Mouse (Mus musculus): Measurements from ENCODE around the gene Dpp6.

Dpp6 gene

DNA sequence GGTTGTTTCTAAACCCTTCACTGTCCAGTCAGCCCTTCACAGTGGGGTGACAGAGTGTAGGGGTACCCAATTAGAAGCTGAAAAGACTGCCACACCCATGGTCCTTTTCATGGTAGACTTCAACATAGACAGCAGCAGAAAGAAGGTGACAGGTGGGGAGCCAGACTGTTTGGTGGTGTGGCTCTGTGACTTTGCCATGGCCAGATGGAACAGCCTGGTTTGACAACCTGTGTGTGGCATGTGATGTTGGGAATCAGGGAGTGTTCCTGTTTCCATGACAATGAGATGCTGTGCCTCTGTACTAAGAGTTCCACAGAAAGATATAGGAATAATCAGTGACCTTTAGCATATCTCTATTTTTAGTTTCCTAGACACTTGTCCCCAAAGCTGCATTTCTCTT is 386.1 kb downstream of the Dpp6 start:
- DNase-seq (ENCODE audit: low spot score) = peak; percentile 49

DNA sequence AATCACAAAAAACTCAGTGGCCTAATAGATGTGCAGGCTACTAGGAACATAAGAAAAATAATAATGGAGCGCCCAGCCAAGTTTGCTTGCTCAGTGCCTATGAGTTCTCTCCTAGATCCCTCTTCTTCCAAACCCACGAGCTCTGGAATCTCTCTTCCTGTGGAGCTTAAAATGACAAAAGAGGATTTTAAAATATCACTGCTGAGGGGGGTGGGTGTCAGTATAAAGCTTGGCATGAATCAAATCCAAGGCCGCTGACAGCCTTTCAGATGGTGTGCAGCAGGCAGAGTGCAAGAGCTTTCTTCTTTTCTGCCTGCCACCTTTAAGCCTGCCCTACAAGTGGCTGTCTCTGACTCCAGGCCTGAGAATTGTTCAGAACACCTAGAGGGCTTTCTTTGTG is 387.7 kb downstream of the Dpp6 start:
- no peak for DNase-seq (ENCODE audit: low spot score)

DNA sequence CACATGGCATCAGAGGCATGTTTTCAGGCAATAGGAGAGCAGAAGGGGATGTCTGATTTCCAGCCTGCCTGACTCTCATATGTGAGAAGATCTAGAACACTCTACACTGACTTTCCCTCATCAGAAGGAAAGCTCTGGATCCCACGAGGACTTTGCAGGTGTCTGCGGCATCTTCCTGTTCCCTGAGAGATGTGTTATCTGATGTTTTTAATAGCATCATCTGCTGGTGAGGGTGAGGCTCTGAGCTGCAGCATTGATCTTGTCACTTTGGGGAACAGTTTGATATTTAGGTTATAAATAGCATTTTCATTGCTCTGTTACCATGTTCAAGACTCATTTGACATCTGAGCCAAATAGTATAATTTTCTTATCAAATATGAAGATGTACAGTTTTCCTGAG is 388.8 kb downstream of the Dpp6 start:
- no peak for DNase-seq (ENCODE audit: low spot score)

DNA sequence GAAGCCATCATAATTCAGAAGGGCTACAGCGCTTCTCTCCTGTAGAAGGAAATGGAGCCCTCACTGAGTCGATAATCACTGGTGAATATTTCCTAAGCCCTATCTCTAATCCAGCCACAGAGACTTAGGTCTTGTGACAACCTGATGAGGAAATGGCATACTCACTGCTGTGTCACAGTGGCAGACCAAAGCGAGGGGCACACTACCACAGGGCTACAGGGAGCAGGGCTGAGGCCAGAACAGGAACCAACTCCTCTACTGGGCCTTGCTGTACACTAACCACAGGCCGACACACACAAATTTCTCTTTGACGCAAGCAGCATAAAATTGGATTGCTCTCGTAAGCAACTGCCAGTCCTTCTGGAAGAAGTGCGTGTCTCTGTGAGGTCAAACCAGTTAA is 389.2 kb downstream of the Dpp6 start:
- no peak for DNase-seq (ENCODE audit: low spot score)

DNA sequence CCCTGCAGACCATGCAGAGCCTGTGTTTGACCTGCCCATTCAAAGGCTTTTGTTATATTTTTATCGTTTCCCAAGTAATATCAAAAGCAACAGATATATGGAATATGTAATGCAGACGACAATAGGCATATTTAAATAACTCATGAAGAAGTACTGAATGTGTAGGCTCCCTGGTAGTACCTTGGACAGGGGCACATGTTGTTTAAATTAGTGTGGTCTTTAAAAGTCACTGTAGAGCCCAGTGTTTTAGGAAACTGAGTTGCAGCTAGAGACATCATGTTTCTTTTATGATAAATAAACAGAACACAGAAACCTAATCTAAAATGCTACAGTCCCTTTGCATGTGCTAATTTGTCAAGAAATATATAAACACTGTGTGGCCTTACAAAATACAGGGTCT is 403.1 kb downstream of the Dpp6 start:
- DNase-seq (ENCODE audit: low spot score) = no peak

DNA sequence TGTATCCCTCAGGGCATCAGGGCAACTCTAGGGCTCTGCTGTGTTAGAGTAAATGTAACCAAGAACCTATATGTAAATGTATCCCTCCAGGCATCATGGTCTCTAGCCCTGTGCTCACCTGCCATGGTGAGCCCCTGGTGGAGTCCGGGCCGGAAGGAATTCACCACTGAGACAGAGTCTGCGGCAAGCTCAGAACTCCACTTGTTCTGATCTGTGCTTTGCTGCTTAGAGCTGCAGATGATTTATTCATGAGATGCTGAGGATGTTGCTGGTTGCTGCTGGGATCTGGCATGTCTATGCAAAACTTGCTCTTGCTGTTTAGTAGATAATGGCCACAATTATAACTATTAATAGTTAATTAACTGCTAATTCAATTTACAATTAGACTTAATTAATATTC is 425.1 kb downstream of the Dpp6 start:
- no peak for DNase-seq (ENCODE audit: low spot score)

DNA sequence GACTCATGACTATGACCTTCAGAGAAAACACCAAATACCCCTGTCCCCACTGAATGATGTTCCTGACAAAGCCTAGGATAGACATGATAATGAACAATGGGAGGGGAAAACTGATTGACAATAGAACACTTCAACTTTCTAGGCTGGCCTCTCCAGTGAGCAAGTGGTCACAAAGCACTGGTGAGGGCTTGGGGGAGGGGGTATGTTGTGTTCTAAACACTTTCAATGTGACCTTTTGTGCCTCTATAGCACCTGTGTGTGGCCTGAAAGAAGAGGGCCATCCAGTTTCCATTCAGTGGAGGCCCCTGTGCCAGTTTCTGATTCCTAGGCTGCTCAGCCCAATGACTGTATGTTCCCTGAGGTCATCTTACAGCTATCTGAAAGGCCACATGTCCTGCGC is 426.2 kb downstream of the Dpp6 start:
- no peak for DNase-seq (ENCODE audit: low spot score)

DNA sequence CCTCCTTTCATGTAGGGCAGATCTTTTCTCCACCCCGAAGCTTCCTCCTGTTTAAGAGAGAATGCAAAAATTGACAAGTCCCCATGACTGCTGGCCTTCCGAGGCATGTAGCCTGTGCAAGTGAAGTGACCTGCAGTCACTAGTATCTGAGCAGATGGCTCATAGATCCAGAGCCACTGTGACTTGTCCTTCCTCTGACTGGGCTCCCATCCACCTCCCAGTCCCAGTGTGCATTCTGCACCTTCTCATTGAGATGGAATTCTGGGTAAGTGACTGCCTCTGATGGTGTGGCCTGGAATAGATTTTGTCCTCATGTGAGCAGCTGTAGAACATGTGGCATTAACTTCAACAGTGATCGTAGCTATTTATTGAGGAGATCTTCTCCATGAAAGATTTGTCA is 430.8 kb downstream of the Dpp6 start:
- DNase-seq (ENCODE audit: low spot score) = no peak

DNA sequence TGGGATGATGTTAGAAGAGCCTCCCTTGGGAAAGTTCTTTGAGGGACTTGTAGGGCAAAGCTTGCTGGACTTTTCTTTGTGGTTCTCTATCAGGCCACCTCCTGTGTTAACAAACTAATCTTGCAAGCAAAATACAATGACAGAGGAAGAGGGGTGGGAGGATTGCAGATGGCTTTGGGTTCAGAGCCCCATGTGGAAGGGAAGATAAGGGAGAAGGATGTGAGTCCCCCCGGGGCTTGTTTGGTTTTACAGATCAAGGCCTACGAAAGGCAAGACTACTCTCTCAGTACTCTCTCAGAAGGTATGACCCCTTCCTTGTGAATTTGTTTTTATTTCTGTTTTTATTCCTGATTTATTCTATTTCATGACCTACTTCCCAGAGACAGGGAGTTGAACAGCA is 431.7 kb downstream of the Dpp6 start:
- no peak for DNase-seq (ENCODE audit: low spot score)

DNA sequence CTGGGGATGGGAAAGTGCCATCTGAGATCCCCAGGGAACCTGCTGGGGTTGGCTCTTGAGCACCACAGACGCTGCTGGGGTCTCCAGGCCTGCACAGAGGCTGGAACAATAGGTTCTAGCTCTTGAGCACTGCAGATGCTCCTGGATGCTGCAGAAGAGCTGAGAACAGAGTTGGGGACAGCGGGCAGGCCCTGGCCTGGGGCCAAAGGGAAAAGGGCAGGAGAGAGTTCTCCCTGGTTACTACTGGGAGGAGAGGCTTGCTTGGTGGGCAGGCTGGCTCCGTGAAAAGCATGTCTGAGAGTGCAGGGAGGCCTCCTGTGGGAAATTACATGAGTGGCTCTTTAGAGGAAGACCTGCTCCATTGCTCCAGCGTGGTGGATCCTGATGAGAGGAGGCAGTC is 432.9 kb downstream of the Dpp6 start:
- DNase-seq (ENCODE audit: low spot score) = no peak

DNA sequence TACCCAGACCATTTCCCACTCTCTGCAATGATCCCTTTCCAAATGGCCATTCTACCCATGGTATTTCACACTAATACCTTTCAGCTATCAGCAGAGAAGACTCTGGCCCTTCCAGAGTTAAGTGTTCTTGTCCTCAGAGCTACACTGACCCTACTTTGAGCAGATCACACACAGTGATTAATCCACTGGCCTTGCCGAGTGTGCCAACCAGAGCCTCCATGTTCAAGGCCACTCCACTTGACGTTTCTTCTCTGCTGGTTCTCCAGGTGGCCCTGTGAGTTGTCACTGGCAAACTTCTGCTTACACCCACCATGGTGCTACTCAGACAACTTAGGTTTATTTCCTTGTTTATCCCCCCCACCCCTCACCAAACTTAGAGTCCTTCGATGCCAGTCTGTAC is 433.9 kb downstream of the Dpp6 start:
- DNase-seq (ENCODE audit: low spot score) = no peak

DNA sequence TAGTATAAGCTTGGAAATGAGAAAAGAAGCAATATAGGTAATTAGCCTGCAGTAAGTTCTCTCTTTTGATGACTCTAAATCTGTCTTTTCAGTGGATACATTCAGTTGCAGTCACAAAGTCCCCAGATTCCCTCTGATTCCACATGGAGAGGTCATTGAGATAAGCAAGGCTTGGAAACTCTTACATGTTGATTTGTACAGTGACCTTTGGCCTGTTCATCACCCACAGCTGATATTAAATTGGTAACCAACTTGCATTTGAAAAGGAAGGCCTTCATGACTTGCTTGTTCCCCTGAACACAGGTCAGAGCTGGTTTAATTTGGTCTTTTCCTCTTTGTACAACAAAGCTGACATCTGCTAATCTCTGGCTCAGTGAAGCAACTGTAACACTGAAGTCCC is 434.4 kb downstream of the Dpp6 start:
- no peak for DNase-seq (ENCODE audit: low spot score)

DNA sequence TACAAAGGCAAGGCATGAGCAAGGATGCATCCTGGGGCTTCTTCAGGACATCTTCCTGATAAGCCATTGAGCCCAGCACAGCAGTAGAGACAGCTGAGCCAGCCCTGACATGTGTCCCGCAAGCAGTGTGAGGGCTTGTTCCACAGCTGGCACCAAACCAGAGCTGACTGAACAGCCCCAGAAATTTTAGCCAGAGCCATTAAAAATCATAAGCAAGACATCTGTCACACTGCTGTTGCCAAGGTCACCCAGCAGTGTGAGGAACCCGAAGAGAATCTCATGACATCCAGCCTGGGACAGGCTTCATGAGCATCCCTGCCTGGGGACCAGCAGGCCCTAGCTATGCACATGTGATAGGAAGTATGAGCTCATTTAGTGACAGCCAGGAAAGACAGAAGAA is 438.2 kb downstream of the Dpp6 start:
- no peak for DNase-seq (ENCODE audit: low spot score)

DNA sequence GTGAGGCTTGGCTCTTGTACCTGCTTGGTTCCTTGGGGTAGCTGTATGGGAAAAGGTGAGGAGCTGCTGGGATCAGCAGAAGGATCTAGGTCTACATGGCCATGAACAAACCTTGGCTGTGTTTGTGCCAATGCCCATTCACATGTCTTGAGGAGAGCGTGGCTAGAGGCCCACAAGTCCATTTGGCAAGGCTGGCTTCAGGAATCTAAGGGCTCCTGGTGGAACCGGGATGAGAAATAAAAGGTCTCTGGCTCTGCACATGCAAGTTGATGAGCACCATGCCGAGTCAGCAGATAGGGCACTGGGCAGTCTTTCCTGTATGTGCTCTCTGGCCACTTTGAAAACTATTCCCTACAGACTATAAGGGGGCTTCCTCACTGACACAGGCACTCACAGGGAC is 441.6 kb downstream of the Dpp6 start:
- DNase-seq (ENCODE audit: low spot score) = no peak

DNA sequence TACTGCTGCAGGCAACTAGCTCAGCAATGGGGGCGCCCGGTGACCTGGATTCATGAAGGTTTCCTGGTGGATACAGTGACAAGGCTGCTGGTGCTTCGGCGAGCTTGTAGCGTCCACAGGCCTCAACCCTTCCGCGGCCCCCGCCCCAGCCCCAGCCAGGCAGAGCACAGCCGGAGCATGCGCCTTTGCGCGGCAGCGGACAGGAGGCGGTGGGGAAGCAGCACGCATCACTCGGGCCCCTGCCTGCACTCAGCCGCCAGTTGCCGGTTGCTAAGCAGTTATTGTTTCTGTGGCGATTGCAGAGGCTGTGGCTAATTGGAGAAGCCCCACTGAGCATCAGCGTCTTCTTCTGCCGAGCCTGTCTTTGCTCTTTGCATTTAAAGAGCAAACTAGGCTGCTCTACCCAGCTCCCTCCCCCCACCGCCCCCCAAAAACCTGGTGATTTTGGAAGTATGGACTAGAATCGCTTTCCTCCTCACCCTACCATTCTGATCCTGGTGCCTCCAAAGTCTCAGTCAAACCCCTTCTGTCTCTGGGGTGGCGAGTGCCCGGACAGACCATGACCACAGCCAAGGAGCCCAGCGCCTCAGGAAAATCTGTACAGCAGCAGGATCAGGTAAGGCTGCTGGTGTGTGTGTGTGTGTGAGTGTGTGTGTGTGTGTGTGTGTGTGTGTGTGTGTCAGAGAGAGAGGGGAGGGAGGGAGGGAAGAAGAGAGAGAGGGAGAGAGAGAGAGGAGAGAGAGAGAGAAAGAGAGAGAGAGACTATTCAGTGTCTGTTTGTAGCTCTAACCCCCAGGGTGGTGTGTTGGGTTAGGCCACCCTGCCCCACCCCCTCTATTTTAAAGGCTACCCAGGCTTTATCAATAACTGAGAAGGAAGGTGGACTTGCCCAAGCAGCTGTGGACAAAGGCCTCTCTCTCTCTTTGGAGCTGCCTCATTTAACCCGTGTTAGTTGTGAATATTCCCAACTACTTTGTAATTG is 445.0 kb downstream of the Dpp6 start:
- no peak for DNase-seq (ENCODE audit: low spot score)

DNA sequence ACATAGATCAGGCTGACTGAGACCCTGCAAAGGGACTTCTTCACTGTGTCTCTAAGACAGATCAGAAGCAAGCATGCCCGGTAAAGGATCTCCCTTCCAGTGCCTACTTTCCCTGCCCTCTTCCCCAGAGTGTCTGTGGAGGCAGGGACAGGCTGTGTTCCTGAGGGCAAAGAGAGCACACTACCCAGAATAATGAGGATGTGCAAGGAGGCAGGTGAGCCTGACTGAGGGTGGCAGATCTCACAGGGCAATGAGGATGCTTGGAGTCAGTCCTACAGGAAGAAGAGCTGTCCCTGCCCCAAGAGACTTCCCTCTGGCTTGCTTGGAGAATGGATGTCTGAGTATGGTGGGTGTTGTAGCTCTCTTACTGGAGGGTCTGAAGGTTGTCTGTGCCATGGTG is 445.7 kb downstream of the Dpp6 start:
- DNase-seq (ENCODE audit: low spot score) = no peak

DNA sequence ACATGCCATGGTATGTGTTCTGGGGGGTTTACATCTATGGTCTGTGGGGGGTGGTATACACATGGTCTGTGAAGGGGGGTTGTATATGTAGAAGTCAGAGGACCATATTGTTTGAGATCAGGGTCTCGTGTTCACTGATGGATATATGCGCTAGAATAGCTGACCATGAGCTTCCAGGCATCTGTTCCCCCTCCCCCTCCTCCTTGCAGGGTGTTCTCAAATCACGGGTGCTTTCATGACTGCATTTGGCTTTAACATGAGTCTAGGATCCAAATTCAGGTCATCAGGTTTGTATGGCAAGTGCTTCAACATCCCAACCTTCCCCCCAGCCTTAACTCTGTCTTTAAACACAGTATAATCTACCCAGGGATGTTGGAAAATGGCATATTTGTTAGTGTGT is 448.3 kb downstream of the Dpp6 start:
- DNase-seq (ENCODE audit: low spot score) = no peak

DNA sequence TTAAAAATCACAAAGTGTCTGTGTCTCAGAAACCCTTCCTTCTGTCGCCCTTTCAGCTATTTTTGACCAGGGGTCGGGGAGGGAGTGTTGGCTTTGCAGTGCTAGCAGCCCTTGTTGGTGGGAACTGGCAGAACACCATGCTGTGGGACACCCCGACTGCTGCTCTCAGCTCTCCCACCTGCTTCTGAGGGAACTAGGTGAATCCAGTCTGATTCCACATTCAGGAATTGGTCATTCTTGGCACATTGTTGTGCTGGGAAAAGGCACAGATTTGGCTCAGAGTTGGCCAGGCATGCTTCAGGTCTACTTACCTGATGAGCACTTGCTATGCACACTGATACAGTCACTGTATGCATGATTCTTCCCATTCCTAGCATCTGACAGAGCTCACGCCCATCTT is 454.3 kb downstream of the Dpp6 start:
- DNase-seq (ENCODE audit: low spot score) = no peak

DNA sequence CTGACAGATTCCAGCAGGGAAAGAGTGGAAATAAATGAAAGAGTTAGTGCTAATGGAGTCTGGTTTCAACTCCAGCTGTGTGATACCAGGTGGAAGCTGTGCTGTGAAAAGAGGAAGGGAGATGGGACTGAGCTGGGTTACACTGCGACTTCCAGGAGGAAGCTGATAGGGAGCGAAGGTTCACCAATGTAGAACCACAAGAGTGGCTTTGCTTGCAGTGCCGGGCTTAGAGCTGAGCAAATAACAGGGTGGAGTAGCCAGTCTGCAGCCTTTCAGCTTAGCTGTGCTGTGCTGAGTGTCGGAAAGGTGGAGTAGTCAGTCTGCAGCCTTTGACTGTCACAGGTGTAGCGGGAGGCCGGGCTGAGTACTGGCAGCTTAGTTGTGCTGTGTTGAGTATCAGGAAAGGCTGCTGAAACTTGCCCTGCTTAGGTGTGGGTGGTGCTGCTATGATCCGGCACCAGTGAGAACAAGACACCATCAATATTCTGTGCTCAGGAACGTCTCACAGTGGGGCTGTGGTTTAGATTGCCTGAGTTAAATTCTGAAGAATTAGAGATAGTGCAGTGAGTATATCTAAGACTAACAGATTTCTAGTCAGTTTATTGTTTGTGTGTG is 457.9 kb downstream of the Dpp6 start:
- DNase-seq (ENCODE audit: low spot score) = no peak

DNA sequence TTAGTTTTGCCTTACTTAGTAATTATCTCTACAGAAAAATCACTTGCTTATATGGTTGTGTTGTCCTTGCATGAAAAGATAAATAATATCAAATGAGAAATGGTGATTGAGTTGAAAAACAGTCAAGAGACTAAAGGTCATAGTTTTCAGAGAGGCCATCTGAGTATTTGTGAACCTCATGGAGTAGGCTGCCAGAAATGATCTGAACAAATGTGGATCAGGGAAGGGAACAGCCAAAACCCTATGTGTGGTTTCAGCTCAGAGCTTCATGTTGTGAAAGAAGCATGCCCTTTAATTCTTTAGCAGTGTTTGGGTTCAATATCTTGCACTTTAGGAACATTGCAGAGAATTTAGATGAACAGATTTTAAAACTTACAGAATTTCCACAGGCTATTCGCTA is 458.9 kb downstream of the Dpp6 start:
- DNase-seq (ENCODE audit: low spot score) = no peak

DNA sequence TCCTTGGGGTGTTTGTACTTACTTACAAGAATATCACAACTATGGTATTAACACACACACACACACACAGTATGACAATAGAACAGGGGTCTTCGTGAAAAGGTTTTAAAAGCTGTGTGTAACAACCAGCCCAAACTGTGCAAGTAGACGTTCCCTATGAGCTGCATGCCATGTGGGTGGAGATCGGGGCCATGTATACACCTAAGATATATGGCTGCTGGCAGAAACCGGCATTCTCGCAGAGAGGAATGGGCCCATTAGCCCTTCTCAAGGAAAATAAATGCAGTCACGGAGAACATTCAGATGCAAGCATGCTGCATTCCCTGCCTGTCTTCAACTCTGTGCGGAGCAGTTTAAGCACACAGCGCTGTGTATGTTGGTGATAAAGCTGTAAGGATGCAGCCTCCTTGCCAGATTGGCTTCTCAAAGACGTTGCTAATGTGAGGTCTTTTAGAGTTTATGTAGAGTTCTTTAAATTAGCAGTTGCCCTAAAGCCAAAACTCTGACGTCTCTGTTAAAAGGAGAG is 461.2 kb downstream of the Dpp6 start:
- no peak for DNase-seq (ENCODE audit: low spot score)

DNA sequence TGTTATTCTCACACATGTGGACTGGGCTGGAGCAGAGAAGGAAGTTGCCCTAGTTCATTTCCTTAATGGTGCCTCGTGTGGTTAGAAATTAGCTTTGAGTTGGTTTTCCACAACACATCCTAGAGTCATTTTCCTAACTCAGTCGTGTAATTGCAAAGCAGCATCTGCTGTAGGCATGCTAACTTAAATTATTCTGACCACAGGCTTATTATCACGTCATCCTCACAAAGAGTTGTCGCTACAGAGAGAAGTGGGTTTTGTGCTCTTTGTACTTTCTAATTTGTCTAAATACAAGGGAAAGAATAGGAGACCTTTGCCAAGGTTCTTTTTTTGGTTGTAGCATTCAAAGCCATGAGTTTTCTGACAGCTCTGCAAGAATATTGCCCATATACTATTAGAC is 469.9 kb downstream of the Dpp6 start:
- no peak for DNase-seq (ENCODE audit: low spot score)

DNA sequence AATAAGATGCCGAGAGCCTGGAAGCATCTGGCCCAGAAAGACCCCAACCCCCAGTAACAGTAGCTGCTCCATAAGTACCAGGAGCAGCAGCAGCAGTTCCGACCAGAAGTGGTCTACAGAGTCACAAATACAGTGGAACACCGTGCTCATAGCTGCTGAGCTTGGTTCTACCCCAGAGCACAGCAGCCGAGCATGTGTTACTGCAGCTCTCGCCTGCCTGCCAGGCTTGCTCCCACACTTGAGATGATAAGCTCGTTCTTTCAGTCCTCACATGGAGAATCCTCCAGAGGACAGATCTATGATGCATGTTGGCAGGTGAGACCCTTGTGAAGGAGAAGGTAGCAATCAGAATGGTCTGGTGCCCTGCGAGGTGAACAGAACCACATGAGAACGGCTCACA is 474.4 kb downstream of the Dpp6 start:
- no peak for DNase-seq (ENCODE audit: low spot score)

DNA sequence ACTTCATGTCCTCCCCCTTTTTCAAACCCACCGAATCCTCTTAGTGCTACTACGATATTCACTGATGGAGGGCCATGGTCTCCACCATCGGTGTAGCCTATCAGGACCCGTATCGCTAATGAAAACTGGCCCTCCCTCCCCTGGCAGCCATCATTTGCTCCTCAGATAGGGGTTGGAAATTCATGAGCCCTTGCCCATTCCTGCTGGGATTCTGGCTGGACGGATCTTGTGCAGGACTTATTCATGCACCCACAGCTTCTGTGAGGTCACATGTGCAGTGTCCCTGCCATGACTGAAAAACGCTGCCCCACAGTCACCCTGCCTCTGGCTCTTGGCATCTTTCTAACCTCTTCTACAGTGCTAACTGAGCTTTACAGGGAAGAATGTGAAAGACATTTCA is 475.2 kb downstream of the Dpp6 start:
- DNase-seq (ENCODE audit: low spot score) = no peak

Measured in layer of hippocampus, adult 9-10 months (tissue).